Mouse (Mus musculus) midbrain, postnatal 0 days (tissue): ENCODE results near the gene Chil1. TPM values are rescaled to one million over a fixed set of nuclear protein-coding genes. Genes with fewer than 3 reads are reported as not detected.

Source experiments
- ATAC-seq: fragments of 200-750 bp; cut with Nextera tagmentation; 2 replicates; pipeline ENCODE4 v1.8.0; 2017; ENCODE audit warnings: moderate number of reproducible peaks, mild to moderate bottlenecking, moderate TSS enrichment, moderate library complexity; ENCODE audit not compliant: low FRiP score
- DNase-seq: peaks from one replicate; pipeline ENCODE4 v3.0.0-alpha.2; 2015; ENCODE audit warnings: low spot score
- H3K27ac ChIP-seq: fragments of 300-500 bp; sonication (generic); 2 replicates; pipeline ENCODE4 v1.5.1; 2014; ENCODE audit warnings: low read depth, mild to moderate bottlenecking, low read length, mixed read lengths
- H3K27me3 ChIP-seq: fragments of 300-500 bp; sonication (generic); 2 replicates; pipeline ENCODE4 v1.6.1; 2014; ENCODE audit warnings: low read length, control low read depth, mixed read lengths; ENCODE audit not compliant: insufficient read depth
- H3K36me3 ChIP-seq: fragments of 300-500 bp; sonication (generic); 2 replicates; pipeline ENCODE4 v1.6.1; 2014; ENCODE audit warnings: low read length, control low read depth, mixed read lengths; ENCODE audit not compliant: insufficient read depth
- H3K4me1 ChIP-seq: fragments of 300-500 bp; sonication (generic); 2 replicates; pipeline ENCODE4 v1.6.1; 2014; ENCODE audit warnings: mild to moderate bottlenecking, control low read depth, antibody characterized with exemption, low read length, mixed read lengths; ENCODE audit not compliant: insufficient read depth
- H3K4me2 ChIP-seq: fragments of 300-500 bp; sonication (generic); 2 replicates; pipeline ENCODE4 v1.6.1; 2014; ENCODE audit warnings: low read depth, mild to moderate bottlenecking, low read length, mixed read lengths; ENCODE audit not compliant: poor library complexity, severe bottlenecking
- H3K4me3 ChIP-seq: fragments of 300-500 bp; sonication (generic); 2 replicates; pipeline ENCODE4 v1.5.1; 2014; ENCODE audit warnings: low read depth, mild to moderate bottlenecking, low read length, moderate library complexity
- H3K9ac ChIP-seq: fragments of 300-500 bp; sonication (generic); replicated peaks from 2 replicates; pipeline ENCODE4 v1.6.1; 2014; ENCODE audit warnings: mild to moderate bottlenecking, low read length, moderate library complexity, mixed read lengths; ENCODE audit not compliant: poor library complexity, severe bottlenecking
- H3K9me3 ChIP-seq: fragments of 300-500 bp; sonication (generic); 2 replicates; pipeline ENCODE4 v1.6.1; 2016; ENCODE audit warnings: low read length, control low read depth
- CTCF ChIP-seq: IDR thresholded peaks from 2 replicates; pipeline ENCODE4 v1.5.1; 2016; ENCODE audit warnings: antibody characterized with exemption, mild to moderate bottlenecking
- WGBS: fragments of 180-500 bp; shearing (Covaris S2); extraction: QIAGEN DNeasy Blood & Tissue Kit; methylation state at CpG from one replicate; pipeline ENCODE4 v1.1.7; 2014; 5-methylcytosine and 5-hydroxymethylcytosine counted together
- polyA plus RNA-seq: library from polyadenylated mRNA; unstranded; fragments of >200 nt; fragmentation: Nextera tagmentation; extraction: Ambion mirVana; gene quantifications from 2 replicates; pipeline ENCODE4 v1.2.1, GENCODE M21; 2015
- total RNA-seq: library from RNA; depleted of rRNA; stranded (reverse); fragments of >200 nt; gene quantifications from 2 replicates; pipeline ENCODE4 v1.2.3, GENCODE M21; 2014; rRNA removed

Gene Chil1
- total and polyA plus RNA-seq, 2 experiments from 2014 or later: 3.0 TPM

DNA sequence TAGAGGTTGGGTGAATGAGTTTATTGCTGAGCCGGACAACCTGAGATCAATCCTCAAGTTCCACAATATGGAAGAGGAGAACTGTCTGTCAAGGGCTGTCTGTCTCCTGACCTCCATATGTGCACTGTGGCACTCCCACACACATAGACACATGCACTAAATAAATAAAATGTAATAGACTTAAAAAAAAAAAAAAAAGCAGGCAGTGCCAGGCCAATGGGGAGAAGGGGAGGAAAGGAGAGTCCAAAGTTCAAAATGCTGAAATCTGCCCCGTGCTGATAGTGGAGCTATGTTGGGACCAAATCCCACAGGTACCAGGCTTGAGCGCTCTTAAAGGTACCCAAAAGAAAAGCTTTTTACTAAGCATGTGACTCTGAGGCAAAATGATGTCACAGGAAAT lies 55.5 kb downstream of the Chil1 start:
- H3K9ac ChIP-seq: no peak overlapping the region
- H3K9me3 ChIP-seq: no peaks in the 10 kb centered on the region
- H3K27ac ChIP-seq: no peak overlapping the region
- H3K4me2 ChIP-seq: no peak overlapping the region
- H3K4me3 ChIP-seq: no peak overlapping the region
- peaks cover 11% of the 10 kb centered on the region for H3K4me1 ChIP-seq
- no peak for DNase-seq
- ATAC-seq: no peak
- no peak for TF ChIP-seq CTCF
- H3K36me3 ChIP-seq: no peaks in the 10 kb centered on the region
- H3K27me3 ChIP-seq: no peaks in the 10 kb centered on the region
- 89% methylated on average over 3 of the region's 3 CpGs for WGBS

Other genes with a start within 250 kb of the Chil1 start
- gene Fmod, start 144.9 kb upstream of the Chil1 start, total RNA-seq: 17.0 and 17.1 TPM in 2 replicates
- 24.8 and 26.3 TPM in 2 replicates for gene Fmod, start 144.9 kb upstream of the Chil1 start, polyA plus RNA-seq
- gene Btg2, start 103.1 kb upstream of the Chil1 start, total RNA-seq: 12.0 and 19.8 TPM in 2 replicates
- gene Btg2, start 103.1 kb upstream of the Chil1 start, polyA plus RNA-seq: 8.9 and 9.9 TPM in 2 replicates
- gene Chit1, start 70.9 kb upstream of the Chil1 start, total RNA-seq: 0.24 and 0.99 TPM in 2 replicates
- 0.21 and 0.48 TPM in 2 replicates for gene Chit1, start 70.9 kb upstream of the Chil1 start, polyA plus RNA-seq
- not detected in 2 replicates for gene Mybph, start 11.3 kb downstream of the Chil1 start, total RNA-seq
- 0.12 TPM in 1 of 2 replicates, not detected in the other for gene Mybph, start 11.3 kb downstream of the Chil1 start, polyA plus RNA-seq
- 45.1 and 54.2 TPM in 2 replicates for gene Adora1, start 53.3 kb downstream of the Chil1 start, total RNA-seq
- 32.5 and 35.6 TPM in 2 replicates for gene Adora1, start 53.3 kb downstream of the Chil1 start, polyA plus RNA-seq
- gene Myog, start 107.8 kb downstream of the Chil1 start, total RNA-seq: 0.11 and 0.19 TPM in 2 replicates
- gene Myog, start 107.8 kb downstream of the Chil1 start, polyA plus RNA-seq: not detected in 2 replicates
- 42.0 and 43.3 TPM in 2 replicates for gene Ppfia4, start 150.8 kb downstream of the Chil1 start, total RNA-seq
- 28.7 and 29.1 TPM in 2 replicates for gene Ppfia4, start 150.8 kb downstream of the Chil1 start, polyA plus RNA-seq
- gene Tmem183a, start 179.8 kb downstream of the Chil1 start, total RNA-seq: 245 and 286 TPM in 2 replicates
- 120 and 125 TPM in 2 replicates for gene Tmem183a, start 179.8 kb downstream of the Chil1 start, polyA plus RNA-seq
- not detected in 2 replicates for gene 4933406M09Rik, start 203.8 kb downstream of the Chil1 start, total RNA-seq
- not detected in 2 replicates for gene 4933406M09Rik, start 203.8 kb downstream of the Chil1 start, polyA plus RNA-seq
- gene Cyb5r1, start 223.4 kb downstream of the Chil1 start, total RNA-seq: 5.3 and 7.4 TPM in 2 replicates
- gene Cyb5r1, start 223.4 kb downstream of the Chil1 start, polyA plus RNA-seq: 7.9 and 8.3 TPM in 2 replicates
- 98.7 and 110 TPM in 2 replicates for gene Adipor1, start 233.2 kb downstream of the Chil1 start, total RNA-seq
- 74.1 and 80.5 TPM in 2 replicates for gene Adipor1, start 233.2 kb downstream of the Chil1 start, polyA plus RNA-seq